Mouse (Mus musculus): ENCODE measurements around the gene Abcc2. TPM values are rescaled to one million over a fixed set of nuclear protein-coding genes. Genes with fewer than 3 reads are reported as not detected.

The Abcc2 gene
- total and polyA plus RNA-seq, 2 experiments, result 298 to 488 TPM

DNA sequence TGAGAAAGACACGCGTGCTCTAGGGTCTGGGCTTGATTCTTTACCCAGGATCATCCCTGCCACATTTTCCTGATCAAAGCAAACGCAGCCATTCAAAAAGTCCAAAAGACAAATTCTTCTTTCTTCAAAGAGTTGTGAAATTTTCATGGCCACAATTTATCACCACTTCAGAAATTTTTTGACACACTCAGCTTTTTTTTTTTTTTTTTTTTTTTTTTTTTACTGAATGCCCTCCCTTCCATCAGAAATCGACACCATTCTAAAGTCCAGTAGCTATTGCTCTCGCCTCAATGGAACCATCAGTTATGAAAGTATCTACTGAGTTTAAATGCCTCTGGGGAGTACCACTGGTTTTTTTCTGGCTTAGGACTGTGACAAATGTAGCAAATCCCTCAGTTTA lies 1.6 kb upstream of the Abcc2 start:
- peaks cover 7% of the 10 kb centered on the region; the same call in 1 of the 2 replicates for H3K79me2 ChIP-seq (ENCODE audit: control insufficient read depth, insufficient read depth, low read length)
- peaks cover 17% of the 10 kb centered on the region for H3K4me1 ChIP-seq (ENCODE audit: control insufficient read depth, insufficient read depth, low read length)
- WGBS, result 13% methylated on average over 5 of the region's 5 CpGs
- H3K27me3 ChIP-seq (ENCODE audit: control insufficient read depth, insufficient read depth, low read length), result no peaks in the 10 kb centered on the region
- H3K4me3 ChIP-seq (ENCODE audit: insufficient read depth, low read depth, low read length), result no peak overlapping the region
- H3K9ac ChIP-seq (ENCODE audit: low read depth, low read length), result no peak overlapping the region
- peaks cover 16% of the 10 kb centered on the region for H3K36me3 ChIP-seq (ENCODE audit: control insufficient read depth, insufficient read depth, low read length)
- DNase-seq (ENCODE audit: extremely low read depth, low read depth, low spot score), result peak; percentile 83
- H3K27ac ChIP-seq (replicated peaks; ENCODE audit: insufficient read depth, low read depth, low read length), result peak overlapping the region; percentile 76
- no peak for TF ChIP-seq POLR2A (IDR thresholded peaks at IDR 0.05; ENCODE audit: extremely low read depth, insufficient read depth, low read length)

DNA sequence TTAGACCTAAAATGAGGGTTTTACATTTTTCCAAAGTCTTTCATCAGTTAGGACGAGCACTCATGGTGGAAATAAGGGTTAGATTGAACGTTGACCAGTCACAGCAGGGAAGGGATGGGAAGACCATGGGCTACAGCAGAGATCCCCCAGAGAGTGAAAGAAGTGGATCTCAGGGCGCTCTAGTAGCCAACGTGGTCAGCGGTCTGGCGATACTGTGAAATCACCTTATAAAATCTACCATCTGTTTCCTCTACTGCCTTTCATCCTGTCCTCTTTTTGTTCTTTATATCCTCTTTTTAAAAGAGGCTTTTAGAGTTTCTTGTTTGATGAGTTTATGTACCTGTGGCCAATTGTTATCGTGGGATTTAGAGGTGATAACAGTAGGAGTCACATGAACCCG lies 2.8 kb downstream of the Abcc2 start:
- Histone ChIP-seq H3K9ac (ENCODE audit: low read depth, low read length) (peak overlapping the region; percentile 85), H3K4me3 (ENCODE audit: insufficient read depth, low read depth, low read length) (peak overlapping the region; percentile 78), H3K79me2 (ENCODE audit: control insufficient read depth, insufficient read depth, low read length) (peaks cover 10% of the 10 kb centered on the region; the same call in 1 of the 2 replicates), H3K36me3 (ENCODE audit: control insufficient read depth, insufficient read depth, low read length) (peaks cover 46% of the 10 kb centered on the region), H3K4me1 (ENCODE audit: control insufficient read depth, insufficient read depth, low read length) (peaks cover 19% of the 10 kb centered on the region), H3K27me3 (ENCODE audit: control insufficient read depth, insufficient read depth, low read length) (no peaks in the 10 kb centered on the region), H3K27ac (replicated peaks; ENCODE audit: insufficient read depth, low read depth, low read length) (peak overlapping the region; percentile 81)
- WGBS, result 21% methylated on average over 8 of the region's 8 CpGs
- TF ChIP-seq CTCF (IDR thresholded peaks at IDR 0.05; ENCODE audit: low read depth, low read length) (no peak), POLR2A (IDR thresholded peaks at IDR 0.05; ENCODE audit: extremely low read depth, insufficient read depth, low read length) (no peak)
- DNase-seq (ENCODE audit: extremely low read depth, low read depth, low spot score), result peak; percentile 54

DNA sequence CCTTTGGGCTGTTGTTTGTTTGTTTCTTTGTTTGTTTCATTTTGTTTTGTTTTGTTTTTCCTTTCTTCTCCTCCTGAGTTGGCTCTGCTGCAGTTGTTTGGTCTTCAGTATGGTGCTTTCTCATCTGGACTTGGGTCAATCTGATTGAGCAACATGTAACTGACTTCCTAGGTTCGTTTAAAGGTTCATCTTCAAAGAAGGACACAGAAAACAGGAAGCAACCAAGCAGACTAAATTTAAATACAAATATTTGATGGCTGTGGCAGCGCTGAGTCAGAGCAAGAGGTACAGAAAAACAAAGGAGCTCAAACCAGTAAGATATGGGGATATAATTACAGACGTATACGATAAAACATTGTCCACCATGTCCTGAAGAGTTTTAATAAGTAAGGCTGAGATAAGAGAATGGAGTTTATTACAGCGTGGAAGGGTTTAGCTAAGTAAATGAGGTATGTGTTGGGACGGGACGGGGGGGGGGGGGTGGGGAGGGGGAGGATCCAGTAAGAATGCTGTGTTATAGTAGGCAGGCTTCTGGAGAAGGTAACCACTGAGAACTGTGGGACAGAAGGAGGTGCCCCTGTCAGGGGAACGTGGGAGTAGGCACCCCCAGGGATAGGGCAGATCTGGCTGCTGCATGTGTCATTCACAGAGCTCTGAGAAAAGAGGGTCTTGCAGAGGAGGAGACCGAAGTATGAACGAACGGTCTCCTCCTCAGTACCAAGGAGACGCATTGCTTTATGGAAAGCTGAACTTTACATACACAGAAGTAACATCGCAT lies 4.4 kb downstream of the Abcc2 start:
- peaks cover 60% of the 10 kb centered on the region for H3K36me3 ChIP-seq (ENCODE audit: control insufficient read depth, insufficient read depth, low read length)
- H3K4me3 ChIP-seq (ENCODE audit: insufficient read depth, low read depth, low read length), result peak overlapping the region; percentile 78
- peak overlapping the region; percentile 99 for H3K27ac ChIP-seq (replicated peaks; ENCODE audit: insufficient read depth, low read depth, low read length)
- H3K9ac ChIP-seq (ENCODE audit: low read depth, low read length), result peak overlapping the region; percentile 89
- WGBS, result 22% methylated on average over 13 of the region's 13 CpGs
- H3K27me3 ChIP-seq (ENCODE audit: control insufficient read depth, insufficient read depth, low read length), result no peaks in the 10 kb centered on the region
- H3K79me2 ChIP-seq (ENCODE audit: control insufficient read depth, insufficient read depth, low read length), result peaks cover 10% of the 10 kb centered on the region; the same call in 1 of the 2 replicates
- no peak for TF ChIP-seq CTCF (IDR thresholded peaks at IDR 0.05; ENCODE audit: low read depth, low read length)
- TF ChIP-seq POLR2A (IDR thresholded peaks at IDR 0.05; ENCODE audit: extremely low read depth, insufficient read depth, low read length), result no peak
- DNase-seq (ENCODE audit: extremely low read depth, low read depth, low spot score), result peak; percentile 96
- peaks cover 23% of the 10 kb centered on the region for H3K4me1 ChIP-seq (ENCODE audit: control insufficient read depth, insufficient read depth, low read length)

DNA sequence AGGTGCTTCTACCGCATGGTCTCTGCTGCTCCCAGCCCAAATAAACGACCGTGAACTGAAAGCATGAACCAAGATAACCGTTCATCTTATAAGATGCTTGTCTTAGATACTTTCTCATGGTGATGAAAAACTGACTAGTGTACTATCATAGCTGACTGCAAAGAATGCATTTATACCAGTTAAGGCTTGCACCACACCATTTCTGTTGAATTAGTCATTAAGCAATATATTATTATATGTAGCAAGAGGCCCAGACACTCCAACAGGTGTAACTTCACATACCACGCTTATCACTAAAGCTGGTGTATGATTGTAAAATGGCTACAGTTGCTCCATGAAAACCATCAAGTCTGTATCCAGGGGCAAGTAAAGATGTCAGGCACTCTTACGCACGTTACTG lies 7.8 kb downstream of the Abcc2 start:
- Histone ChIP-seq H3K27ac (replicated peaks; ENCODE audit: insufficient read depth, low read depth, low read length) (peak overlapping the region; percentile 61), H3K27me3 (ENCODE audit: control insufficient read depth, insufficient read depth, low read length) (no peaks in the 10 kb centered on the region), H3K36me3 (ENCODE audit: control insufficient read depth, insufficient read depth, low read length) (peaks cover 53% of the 10 kb centered on the region), H3K4me1 (ENCODE audit: control insufficient read depth, insufficient read depth, low read length) (peaks cover 41% of the 10 kb centered on the region), H3K4me3 (ENCODE audit: insufficient read depth, low read depth, low read length) (no peak overlapping the region), H3K9ac (ENCODE audit: low read depth, low read length) (no peak overlapping the region), H3K79me2 (ENCODE audit: control insufficient read depth, insufficient read depth, low read length) (peaks cover 3% of the 10 kb centered on the region; the same call in 1 of the 2 replicates)
- WGBS, result 47% methylated on average over 7 of the region's 7 CpGs
- DNase-seq (ENCODE audit: extremely low read depth, low read depth, low spot score), result peak; percentile 59
- TF ChIP-seq CTCF (IDR thresholded peaks at IDR 0.05; ENCODE audit: low read depth, low read length) (no peak), POLR2A (IDR thresholded peaks at IDR 0.05; ENCODE audit: extremely low read depth, insufficient read depth, low read length) (no peak)

DNA sequence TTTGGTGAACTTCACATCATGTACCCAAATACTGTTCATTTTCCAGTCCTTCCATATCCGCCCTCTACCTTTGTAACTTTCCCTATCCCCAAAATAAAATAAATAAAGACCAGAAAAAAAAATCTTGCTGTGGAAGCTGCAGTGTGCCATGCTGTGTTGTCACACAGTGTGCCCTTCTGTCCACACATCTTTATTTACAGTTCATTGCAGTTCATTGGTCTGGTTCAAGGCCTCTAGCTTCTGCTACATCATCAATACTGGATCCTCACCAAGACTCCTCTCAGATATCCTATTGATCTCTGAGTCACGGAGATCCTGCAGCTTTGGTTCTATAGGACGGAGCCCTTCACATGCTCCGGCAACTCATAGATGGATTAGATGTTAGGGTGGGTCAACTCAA lies 10.5 kb downstream of the Abcc2 start:
- Histone ChIP-seq H3K27me3 (ENCODE audit: control insufficient read depth, insufficient read depth, low read length) (no peaks in the 10 kb centered on the region), H3K4me1 (ENCODE audit: control insufficient read depth, insufficient read depth, low read length) (peaks cover 52% of the 10 kb centered on the region), H3K27ac (replicated peaks; ENCODE audit: insufficient read depth, low read depth, low read length) (peak overlapping the region; percentile 93), H3K4me3 (ENCODE audit: insufficient read depth, low read depth, low read length) (no peak overlapping the region), H3K79me2 (ENCODE audit: control insufficient read depth, insufficient read depth, low read length) (no peaks in the 10 kb centered on the region), H3K9ac (ENCODE audit: low read depth, low read length) (peak overlapping the region; percentile 49; the same call in 1 of the 2 replicates), H3K36me3 (ENCODE audit: control insufficient read depth, insufficient read depth, low read length) (peaks cover 35% of the 10 kb centered on the region)
- TF ChIP-seq POLR2A (IDR thresholded peaks at IDR 0.05; ENCODE audit: extremely low read depth, insufficient read depth, low read length) (no peak), CTCF (IDR thresholded peaks at IDR 0.05; ENCODE audit: low read depth, low read length) (no peak)
- peak; percentile 98 for DNase-seq (ENCODE audit: extremely low read depth, low read depth, low spot score)
- 33% methylated on average over 4 of the region's 4 CpGs for WGBS

DNA sequence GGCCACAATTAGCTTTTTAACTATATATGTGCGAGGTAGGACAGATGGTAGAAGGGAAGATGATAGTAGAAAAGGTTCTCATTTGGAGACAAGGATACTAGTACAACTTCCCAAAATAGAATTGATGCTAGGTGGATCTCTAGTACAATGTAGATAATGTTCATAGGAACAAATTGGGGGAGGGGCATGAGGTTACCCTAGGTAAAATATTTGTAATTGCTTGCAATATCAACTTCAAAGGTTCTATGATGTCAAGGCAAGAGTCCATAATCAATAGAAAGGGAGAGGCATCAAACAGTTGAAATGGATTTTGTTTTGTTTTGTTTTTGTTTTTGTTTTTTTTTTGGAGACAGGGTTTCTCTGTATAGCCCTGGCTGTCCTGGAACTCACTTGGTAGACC lies 12.0 kb downstream of the Abcc2 start:
- TF ChIP-seq CTCF (IDR thresholded peaks at IDR 0.05; ENCODE audit: low read depth, low read length) (no peak), POLR2A (IDR thresholded peaks at IDR 0.05; ENCODE audit: extremely low read depth, insufficient read depth, low read length) (no peak)
- Histone ChIP-seq H3K4me1 (ENCODE audit: control insufficient read depth, insufficient read depth, low read length) (peaks cover 52% of the 10 kb centered on the region), H3K79me2 (ENCODE audit: control insufficient read depth, insufficient read depth, low read length) (no peaks in the 10 kb centered on the region), H3K36me3 (ENCODE audit: control insufficient read depth, insufficient read depth, low read length) (peaks cover 39% of the 10 kb centered on the region), H3K9ac (ENCODE audit: low read depth, low read length) (no peak overlapping the region), H3K4me3 (ENCODE audit: insufficient read depth, low read depth, low read length) (no peak overlapping the region), H3K27me3 (ENCODE audit: control insufficient read depth, insufficient read depth, low read length) (no peaks in the 10 kb centered on the region), H3K27ac (replicated peaks; ENCODE audit: insufficient read depth, low read depth, low read length) (peak overlapping the region; percentile 90)
- WGBS, result 39% methylated on average over 1 of the region's 1 CpGs
- DNase-seq (ENCODE audit: extremely low read depth, low read depth, low spot score), result peak; percentile 93

All from liver, adult 2 months (tissue).